Mouse (Mus musculus): Measurements from ENCODE around the gene Fam166a. TPM values are rescaled to one million over a fixed set of nuclear protein-coding genes. Genes with fewer than 3 reads are reported as not detected.

The Fam166a gene
- not detected for total RNA-seq (2023)

DNA sequence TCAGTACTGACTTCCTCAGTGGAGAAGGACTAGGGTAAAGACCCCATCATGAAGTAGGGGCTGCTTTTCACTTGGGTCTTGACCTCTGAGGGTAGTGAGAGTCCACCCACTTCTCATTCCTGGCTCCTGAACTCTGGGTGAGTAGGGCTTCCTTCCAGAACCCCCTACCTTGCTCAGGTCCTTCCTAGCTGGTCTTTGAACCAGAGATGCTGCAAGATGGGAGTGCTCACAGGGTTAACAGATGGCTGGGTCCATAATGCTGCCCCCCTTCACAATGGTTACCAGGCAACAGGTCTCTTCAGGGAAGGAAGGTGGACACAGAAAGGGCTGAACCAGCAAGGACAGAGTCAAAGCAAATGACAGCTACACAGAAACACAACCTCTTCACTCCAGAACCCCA lies at the start of gene Fam166a:
TSS of gene Fam166a (plus strand) at position 301 of the 400 bp plus-strand sequence.

DNA sequence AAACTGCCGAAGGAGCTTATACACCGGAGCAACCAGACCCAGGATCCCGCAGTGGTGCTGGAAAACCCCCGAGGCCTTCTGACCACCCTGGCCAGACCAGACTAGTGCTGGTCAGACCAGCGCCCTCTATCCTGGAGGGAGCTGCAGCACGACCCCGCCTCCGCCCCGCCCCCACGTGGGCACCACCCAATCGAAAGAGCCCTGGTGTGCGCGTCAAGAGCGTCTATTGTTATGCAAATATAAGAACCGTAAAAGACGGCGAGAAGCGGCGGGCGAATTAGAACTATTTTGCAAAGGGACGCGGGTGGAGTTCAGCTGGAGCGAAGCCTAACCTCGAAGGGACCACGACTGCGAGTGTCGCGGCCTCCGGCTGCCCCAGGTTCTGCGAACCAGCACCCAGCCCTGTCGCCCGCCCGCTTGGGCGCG lies 38.1 kb upstream of the Fam166a start, which contains the start of gene Nrarp:
TSS of gene Nrarp (plus strand) at position 281 of the 426 bp plus-strand sequence.

DNA sequence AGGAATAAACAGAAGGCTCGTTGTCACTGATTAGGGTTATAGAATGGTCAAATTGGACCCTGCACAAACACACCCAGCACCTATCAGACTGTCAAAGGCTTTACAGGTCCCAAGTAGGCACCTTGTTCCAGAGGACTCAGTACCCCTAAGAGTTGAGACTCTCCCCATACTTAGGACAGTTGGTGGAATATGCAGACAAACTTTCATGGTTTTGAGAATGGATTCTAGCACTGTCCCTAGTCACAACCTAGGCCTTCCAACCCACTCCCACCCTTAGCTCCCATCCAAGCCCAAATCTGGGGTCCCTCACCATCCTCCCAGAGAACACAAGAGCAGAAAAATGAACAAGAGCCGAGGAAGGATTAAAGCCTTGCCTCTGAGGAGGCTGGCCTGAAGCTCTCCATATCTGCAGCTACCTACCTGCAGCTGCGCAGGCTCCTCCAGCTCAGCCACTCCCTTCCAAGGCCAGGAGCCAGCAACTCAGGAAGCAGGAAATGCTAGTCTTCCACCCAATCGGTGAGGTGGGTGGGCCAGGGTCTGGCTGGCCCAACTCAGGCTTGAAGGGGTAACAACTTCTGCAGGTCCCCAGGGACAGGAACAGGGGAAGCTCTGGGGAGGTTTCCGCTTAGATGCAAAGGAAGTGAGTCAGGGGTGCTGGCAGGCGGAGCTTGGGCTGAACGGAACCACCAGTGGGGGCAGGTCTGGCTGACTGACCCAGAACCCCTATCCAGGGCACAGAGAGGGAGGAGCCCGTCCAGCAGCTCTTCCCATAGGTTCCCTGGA lies 22.2 kb upstream of the Fam166a start, which contains the start of gene Tor4a:
TSS of gene Tor4a (minus strand) at position 715 of the 783 bp plus-strand sequence.

DNA sequence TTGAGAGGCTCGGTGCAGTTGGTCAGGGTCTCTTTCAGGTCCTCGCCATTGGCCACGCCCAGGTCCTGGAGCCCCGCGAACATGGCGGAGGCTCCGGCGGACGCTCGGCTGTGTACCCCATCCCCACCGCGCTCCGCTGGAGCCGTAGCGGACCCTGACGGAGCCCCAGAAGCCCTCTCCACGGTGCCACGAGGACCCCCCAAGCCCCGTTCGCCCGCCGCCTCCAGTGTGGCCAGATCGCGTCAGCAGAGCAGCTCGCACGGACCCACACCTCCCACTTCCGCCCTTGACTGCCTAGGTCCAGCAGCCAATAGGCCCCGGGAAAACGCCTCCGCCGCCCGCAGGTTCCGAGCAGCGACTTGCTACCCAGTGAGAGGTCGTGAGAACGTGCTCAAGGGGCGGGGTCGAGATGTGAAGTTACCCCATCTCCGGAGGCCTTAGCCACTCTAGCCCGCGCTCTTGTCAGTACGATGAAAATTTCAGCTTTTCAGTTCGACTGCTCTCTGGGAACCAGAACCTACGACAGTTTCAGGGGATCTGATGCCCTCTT lies 7.3 kb upstream of the Fam166a start, which contains the start of gene Nelfb:
TSS of gene Nelfb (minus strand) at position 369 of the 550 bp plus-strand sequence.

DNA sequence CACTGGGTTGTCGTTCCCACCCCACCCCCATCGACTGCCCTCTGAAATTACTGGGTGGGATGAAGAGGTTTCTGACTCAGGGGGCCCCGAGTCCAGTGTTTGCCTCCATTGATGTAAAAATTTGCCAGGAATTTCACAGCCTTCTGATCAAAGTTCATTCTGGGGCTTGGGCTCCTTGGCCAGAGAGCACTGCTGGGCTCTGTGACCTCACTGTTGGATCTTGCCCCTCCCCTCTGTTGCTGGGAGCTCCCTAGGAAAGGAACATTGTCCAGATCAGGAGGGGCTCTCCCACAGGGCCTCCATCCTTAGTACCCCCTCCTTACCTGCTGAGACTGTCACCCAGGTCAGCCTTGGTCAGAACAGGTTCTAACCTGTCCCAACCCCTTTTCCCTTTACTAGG lies 4.1 kb upstream of the Fam166a start, which contains the start of gene Stpg3:
TSS of gene Stpg3 (minus strand) at position 194 of the 400 bp plus-strand sequence.

DNA sequence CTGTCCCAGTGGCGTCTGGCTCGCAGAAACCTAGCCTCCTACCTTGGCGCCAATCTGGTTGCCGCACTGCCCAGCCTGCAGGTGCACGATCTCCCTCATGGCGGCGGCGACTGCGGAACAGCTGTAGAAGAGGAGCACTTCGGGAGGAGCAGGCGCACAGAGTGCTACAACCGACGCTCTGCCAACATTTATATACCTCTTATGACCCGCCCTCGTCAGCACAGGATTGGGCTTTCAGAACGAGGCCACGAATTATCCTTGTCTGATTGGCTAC lies 5.9 kb downstream of the Fam166a start, which contains the start of gene Tubb4b:
TSS of gene Tubb4b (minus strand) at position 211 of the 274 bp plus-strand sequence.

DNA sequence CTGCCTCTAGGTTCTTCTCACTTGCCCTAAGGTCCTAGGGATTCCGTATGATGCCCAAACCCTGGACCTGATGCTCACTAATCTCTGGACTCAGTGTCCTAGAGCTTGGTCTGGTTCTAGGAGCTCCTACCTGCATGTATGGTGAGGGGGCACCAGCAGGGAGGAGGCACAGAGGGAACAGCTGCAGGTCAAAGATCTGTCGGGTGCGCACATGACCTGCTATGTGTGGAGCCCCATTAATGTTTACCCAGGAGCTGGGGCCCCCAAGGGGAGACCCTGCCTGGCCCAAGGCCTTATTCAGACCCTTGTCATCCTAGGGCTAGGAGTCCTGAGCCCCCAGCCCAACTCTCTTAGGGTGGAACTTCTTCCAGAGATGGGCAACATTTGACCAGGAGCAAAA lies 15.5 kb downstream of the Fam166a start, which contains the start of gene Slc34a3:
TSS of gene Slc34a3 (minus strand) at position 315 of the 400 bp plus-strand sequence.

DNA sequence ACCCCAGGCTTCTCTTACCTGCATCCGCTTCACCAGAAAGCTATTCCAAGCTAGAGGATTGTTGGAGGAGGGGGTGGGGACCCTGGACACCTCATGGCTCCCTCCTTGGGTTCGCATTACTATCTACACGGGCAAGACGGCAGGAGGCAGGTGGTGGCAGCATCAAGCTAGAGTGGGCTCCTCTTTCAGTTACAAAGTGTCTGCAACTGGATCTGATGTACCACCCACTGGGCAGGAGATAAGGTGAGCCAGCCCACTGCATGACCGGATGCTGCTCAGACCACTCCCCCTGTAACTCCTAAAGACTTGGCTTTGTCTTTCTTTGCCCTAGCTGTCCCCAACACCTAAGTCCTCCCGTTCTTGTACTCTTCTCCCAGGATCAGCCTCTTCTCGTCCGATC lies 18.1 kb downstream of the Fam166a start, which contains the start of gene Rnf224:
TSS of gene Rnf224 (minus strand) at position 174 of the 400 bp plus-strand sequence.

DNA sequence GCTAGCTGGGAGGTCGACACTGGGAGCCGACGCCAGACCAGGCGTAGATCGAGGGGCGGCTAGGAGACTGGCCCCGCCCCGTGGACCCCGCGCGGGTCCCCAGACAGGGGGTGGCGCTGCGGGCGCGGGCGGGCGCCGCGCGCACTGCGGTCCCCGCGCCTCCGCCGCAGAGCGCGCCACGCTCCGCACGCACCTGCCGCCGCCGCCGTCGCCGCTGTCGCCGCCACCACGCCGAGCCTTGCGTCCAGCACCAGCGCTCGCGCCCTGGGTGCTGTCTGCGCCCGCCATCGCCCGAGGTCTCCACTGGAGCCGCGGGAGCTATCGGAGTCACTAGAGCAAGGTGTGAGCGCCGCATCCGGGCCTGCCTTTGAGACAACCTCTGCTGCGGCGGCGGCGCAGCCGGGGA lies 23.6 kb downstream of the Fam166a start, which contains the start of the genes Rnf208 and Cysrt1:
TSS of gene Rnf208 (plus strand) at position 155 of the 406 bp plus-strand sequence.
TSS of gene Cysrt1 (minus strand) at position 352 of the 406 bp plus-strand sequence.

DNA sequence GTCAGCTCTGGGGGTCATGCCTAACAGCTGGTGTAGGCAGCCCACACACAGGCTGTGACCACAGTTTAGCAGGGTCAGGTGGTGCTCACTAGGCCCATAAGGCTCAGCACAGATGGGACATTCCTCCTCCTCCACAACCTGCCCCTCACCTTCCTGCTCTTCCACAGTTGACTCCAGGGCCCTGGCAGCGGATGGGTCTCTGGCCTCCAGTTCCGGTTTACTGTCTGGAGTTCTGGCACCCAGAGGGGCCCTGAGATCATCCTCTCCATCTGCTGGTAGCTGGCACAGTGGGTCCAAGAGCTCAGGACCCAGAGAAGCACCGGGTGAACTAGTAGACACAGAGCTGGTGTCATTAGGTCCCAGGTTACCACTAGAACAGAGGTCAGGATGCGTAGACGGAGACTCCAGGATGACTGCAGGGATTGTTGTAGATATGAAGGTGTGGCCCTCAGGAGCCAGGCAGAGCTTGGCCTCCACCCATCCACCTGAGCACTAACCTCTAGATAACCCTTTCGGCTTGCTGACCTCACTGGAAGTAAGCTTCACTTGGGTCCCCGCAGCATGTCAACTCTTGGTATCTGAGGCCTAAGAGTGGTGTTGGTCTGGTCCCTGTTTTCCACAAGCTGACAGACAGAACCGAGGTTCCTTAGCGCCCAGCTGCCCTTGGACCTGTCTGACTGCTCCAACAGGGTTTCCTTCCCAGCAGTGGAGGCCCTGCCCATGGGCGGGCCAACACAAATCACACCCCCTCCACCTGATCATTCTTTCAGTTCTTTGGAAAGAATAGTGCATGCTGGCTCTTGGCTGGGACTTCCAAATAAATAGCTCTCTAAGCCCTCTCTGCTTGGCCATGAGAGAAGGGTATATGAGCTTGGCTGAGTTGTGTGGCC lies 27.9 kb downstream of the Fam166a start, which contains the start of gene AL732309.1:
TSS of gene AL732309.1 (minus strand) at position 681 of the 890 bp plus-strand sequence.

DNA sequence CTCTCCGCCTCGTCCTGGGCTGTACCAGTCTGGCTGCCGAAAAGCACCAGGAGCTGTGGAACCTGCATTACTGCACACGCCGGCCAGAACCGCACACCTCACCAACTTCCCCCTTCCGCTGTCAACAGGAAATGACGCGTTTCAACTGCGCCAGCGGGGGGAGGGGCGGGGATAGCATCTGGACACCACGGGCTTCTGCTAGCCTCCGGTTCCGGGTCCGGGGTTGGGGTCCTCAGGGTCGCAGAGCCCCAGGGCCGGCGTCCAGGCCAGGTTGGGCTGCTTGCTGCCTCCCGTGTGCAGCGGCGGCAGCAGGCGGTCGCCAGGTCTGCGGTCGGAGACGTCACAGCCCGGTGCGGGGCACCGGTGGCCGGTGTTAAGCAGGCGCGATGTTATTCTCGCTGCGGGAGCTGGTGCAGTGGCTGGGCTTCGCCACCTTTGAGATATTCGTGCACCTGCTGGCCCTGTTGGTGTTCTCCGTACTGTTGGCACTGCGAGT lies 36.8 kb downstream of the Fam166a start, which contains the start of gene Tmem203:
TSS of gene Tmem203 (plus strand) at position 156 of the 496 bp plus-strand sequence.

DNA sequence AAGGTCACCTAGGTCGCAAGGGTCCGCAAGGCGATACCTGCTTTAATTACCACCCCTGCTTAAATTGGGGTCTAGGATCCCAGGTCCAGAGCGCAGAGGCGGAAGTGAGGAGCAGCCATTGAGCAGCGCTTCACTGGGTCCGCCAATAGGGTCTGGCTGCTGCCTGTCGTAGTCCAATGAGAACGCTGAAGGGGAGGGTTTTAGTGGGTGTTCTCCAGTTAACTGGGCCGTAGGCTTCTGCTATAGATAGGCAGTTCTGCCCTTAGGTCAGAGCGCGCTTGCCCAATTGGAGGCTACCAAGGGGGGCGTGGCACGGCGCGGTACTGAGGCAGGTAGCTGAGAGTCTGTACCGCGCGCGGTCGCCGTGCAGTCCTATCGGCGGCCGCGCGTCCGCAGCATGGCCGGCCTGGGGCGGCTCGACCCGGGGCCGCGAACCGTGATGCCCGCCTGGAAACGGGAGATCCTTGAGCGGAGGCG lies 43.8 kb downstream of the Fam166a start, which contains the start of gene Tprn:
TSS of gene Tprn (plus strand) at position 328 of the 477 bp plus-strand sequence.

Other genes starting within 250 kb of the Fam166a start
- 10 to 100 TPM; 21.1 to 21.2 TPM for gene Mrpl41, start 243.6 kb upstream of the Fam166a start, total RNA-seq (2023)
- gene Pnpla7, start 242.7 kb upstream of the Fam166a start, total RNA-seq (2023): 100 to 1,000 TPM; 167 to 204 TPM
- 10 to 100 TPM; 12.8 to 16.5 TPM for gene Nsmf, start 164.4 kb upstream of the Fam166a start, total RNA-seq (2023)
- gene Entpd8, start 138.4 kb upstream of the Fam166a start, total RNA-seq (2023): not detected
- not detected for gene Noxa1, start 123.6 kb upstream of the Fam166a start, total RNA-seq (2023)
- 1 to 10 TPM in 1 of 2 experiments, under 1 TPM in 1; 0.86 to 1.8 TPM for gene Nrarp, start 38.0 kb upstream of the Fam166a start, total RNA-seq (2023)
- gene Tor4a, start 21.9 kb upstream of the Fam166a start, total RNA-seq (2023): 10 to 100 TPM; 40.2 to 43.9 TPM
- gene Nelfb, start 7.3 kb upstream of the Fam166a start, total RNA-seq (2023): 10 to 100 TPM; 54.4 to 55.1 TPM
- gene Stpg3, start 4.1 kb upstream of the Fam166a start, total RNA-seq (2023): under 1 TPM in 1 of 2 experiments, not detected in 1; 0.44 TPM
- 100 to 1,000 TPM; 295 to 367 TPM for gene Tubb4b, start 6.0 kb downstream of the Fam166a start, total RNA-seq (2023)
- not detected for gene Slc34a3, start 15.6 kb downstream of the Fam166a start, total RNA-seq (2023)
- gene Rnf224, start 18.0 kb downstream of the Fam166a start, total RNA-seq (2023): not detected
- under 1 TPM in 1 of 2 experiments, not detected in 1; 0.55 TPM for gene Rnf208, start 23.5 kb downstream of the Fam166a start, total RNA-seq (2023)
- not detected for gene Cysrt1, start 23.7 kb downstream of the Fam166a start, total RNA-seq (2023)
- 1 to 10 TPM; 1.2 to 3.4 TPM for gene AL732309.1, start 28.1 kb downstream of the Fam166a start, total RNA-seq (2023)
- gene Tmem203, start 36.7 kb downstream of the Fam166a start, total RNA-seq (2023): 10 to 100 TPM; 16.7 to 17.8 TPM
- gene Tprn, start 43.9 kb downstream of the Fam166a start, total RNA-seq (2023): 10 to 100 TPM in 1 of 2 experiments, 1 to 10 TPM in 1; 9.3 to 13.0 TPM
- 10 to 100 TPM; 65.3 to 70.3 TPM for gene Ssna1, start 53.7 kb downstream of the Fam166a start, total RNA-seq (2023)
- 10 to 100 TPM; 67.8 to 79.9 TPM for gene Anapc2, start 53.7 kb downstream of the Fam166a start, total RNA-seq (2023)
- not detected for gene Tmem210, start 69.4 kb downstream of the Fam166a start, total RNA-seq (2023)
- not detected for gene Lrrc26, start 71.2 kb downstream of the Fam166a start, total RNA-seq (2023)
- not detected for gene Grin1, start 100.4 kb downstream of the Fam166a start, total RNA-seq (2023)
- gene Man1b1, start 113.6 kb downstream of the Fam166a start, total RNA-seq (2023): 10 to 100 TPM; 35.1 to 42.7 TPM
- gene Dpp7, start 137.6 kb downstream of the Fam166a start, total RNA-seq (2023): 10 to 100 TPM; 13.4 to 14.6 TPM
- 10 to 100 TPM; 24.1 to 29.2 TPM for gene Uap1l1, start 146.9 kb downstream of the Fam166a start, total RNA-seq (2023)
- gene Sapcd2, start 153.6 kb downstream of the Fam166a start, total RNA-seq (2023): 10 to 100 TPM in 1 of 2 experiments, 1 to 10 TPM in 1; 9.8 to 12.2 TPM
- not detected for gene Entpd2, start 177.1 kb downstream of the Fam166a start, total RNA-seq (2023)
- gene Npdc1, start 180.6 kb downstream of the Fam166a start, total RNA-seq (2023): 1 to 10 TPM in 1 of 2 experiments, not detected in 1; 1.0 TPM
- 10 to 100 TPM; 20.7 to 24.1 TPM for gene Fut7, start 204.5 kb downstream of the Fam166a start, total RNA-seq (2023)
- 10 to 100 TPM; 21.7 to 22.3 TPM for gene Abca2, start 210.0 kb downstream of the Fam166a start, total RNA-seq (2023)
- gene Clic3, start 238.1 kb downstream of the Fam166a start, total RNA-seq (2023): not detected
- gene Paxx, start 242.3 kb downstream of the Fam166a start, total RNA-seq (2023): 10 to 100 TPM; 47.2 to 49.2 TPM

Measured in neutrophil, adult 83 days (primary cell).